Mouse (Mus musculus) embryonic facial prominence, embryonic 10.5 days (tissue): ENCODE data around the gene Grn. TPM values are rescaled to one million over a fixed set of nuclear protein-coding genes. Genes with fewer than 3 reads are reported as not detected.

Source experiments
- DNase-seq: peaks from one replicate; pipeline ENCODE4 v3.0.0-alpha.2; 2017; ENCODE audit warnings: low spot score
- H3K27ac ChIP-seq: fragments of 300-500 bp; sonication (generic); replicated peaks from 2 replicates; pipeline ENCODE4 v1.5.1; 2016; ENCODE audit warnings: mild to moderate bottlenecking
- H3K27me3 ChIP-seq: fragments of 300-500 bp; sonication (generic); replicated peaks from 2 replicates; pipeline ENCODE4 v1.6.1; 2016; ENCODE audit warnings: low read depth, mild to moderate bottlenecking; ENCODE audit not compliant: poor library complexity, severe bottlenecking
- H3K36me3 ChIP-seq: fragments of 300-500 bp; sonication (generic); replicated peaks from 2 replicates; pipeline ENCODE4 v1.6.1; 2016; ENCODE audit warnings: mild to moderate bottlenecking, moderate library complexity
- H3K4me1 ChIP-seq: fragments of 300-500 bp; sonication (generic); 2 replicates; pipeline ENCODE4 v1.6.1; 2016
- H3K4me3 ChIP-seq: fragments of 300-500 bp; sonication (generic); 2 replicates; pipeline ENCODE4 v1.5.1; 2016; ENCODE audit warnings: mild to moderate bottlenecking, moderate library complexity
- H3K9me3 ChIP-seq: fragments of 300-500 bp; sonication (generic); 2 replicates; pipeline ENCODE4 v1.6.1; 2016; ENCODE audit warnings: mild to moderate bottlenecking
- WGBS: fragments of 180-500 bp; shearing (Covaris S2); methylation state at CpG from one replicate; pipeline ENCODE4 v1.1.7; 2016; 5-methylcytosine and 5-hydroxymethylcytosine counted together
- polyA plus RNA-seq: library from polyadenylated mRNA; unstranded; fragments of >200 nt; fragmentation: Nextera tagmentation; extraction: Ambion mirVana; gene quantifications from 2 replicates; pipeline ENCODE4 v1.2.1, GENCODE M21; 2016

Gene Grn
- polyA plus RNA-seq, 1 experiment from 2014 or later = 87.3 TPM

DNA sequence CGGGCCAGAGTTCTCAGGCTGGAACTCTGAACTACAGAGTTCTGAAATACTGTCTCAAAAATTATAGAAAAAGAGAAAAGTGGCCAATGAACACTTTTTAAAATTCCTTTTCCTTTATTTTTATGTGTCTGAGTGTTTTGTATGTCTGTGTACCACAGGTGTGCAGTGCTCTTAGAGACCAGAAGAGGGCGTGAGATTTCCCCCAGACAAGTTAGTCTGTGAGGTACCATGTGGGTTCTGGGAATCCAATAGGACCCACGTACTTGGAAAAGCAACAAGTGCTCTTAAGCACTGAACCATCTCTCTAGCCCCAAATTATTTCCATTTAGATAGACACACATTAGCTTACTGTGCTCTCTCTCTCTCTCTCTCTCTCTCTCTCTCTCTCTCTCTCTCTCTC lies 11.3 kb downstream of the Grn start:
- DNase-seq = no peak
- Histone ChIP-seq H3K27ac (no peak overlapping the region), H3K27me3 (peaks cover 45% of the 10 kb centered on the region), H3K9me3 (no peaks in the 10 kb centered on the region), H3K4me3 (no peak overlapping the region), H3K4me1 (peaks cover 57% of the 10 kb centered on the region), H3K36me3 (peaks cover 77% of the 10 kb centered on the region)
- WGBS = 82% methylated on average over 3 of the region's 3 CpGs

DNA sequence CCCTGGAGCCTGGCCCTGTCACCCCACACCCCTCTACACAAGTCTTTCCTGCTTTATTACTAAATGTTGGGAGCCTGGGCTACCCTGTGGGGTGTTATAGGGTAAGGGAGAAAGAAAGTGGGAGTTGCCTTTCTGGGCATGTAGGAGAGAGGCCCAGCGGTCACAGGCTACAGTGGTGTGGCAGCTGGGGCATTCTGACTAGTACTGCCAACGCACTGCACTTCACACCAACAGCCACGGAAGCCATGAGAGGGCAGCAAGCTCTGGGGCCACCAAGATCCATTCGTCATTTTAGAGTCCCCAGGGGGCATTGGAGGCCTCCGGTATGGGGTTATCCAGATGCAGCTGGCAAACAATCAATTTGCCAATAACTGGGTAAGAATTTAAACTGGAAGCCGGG lies 12.0 kb downstream of the Grn start:
- peaks cover 70% of the 10 kb centered on the region for H3K36me3 ChIP-seq
- peaks cover 59% of the 10 kb centered on the region for H3K4me1 ChIP-seq
- H3K27me3 ChIP-seq = peaks cover 45% of the 10 kb centered on the region
- no peak overlapping the region for H3K27ac ChIP-seq
- H3K9me3 ChIP-seq = no peaks in the 10 kb centered on the region
- no peak overlapping the region for H3K4me3 ChIP-seq
- WGBS = 92% methylated on average over 6 of the region's 6 CpGs
- no peak for DNase-seq

DNA sequence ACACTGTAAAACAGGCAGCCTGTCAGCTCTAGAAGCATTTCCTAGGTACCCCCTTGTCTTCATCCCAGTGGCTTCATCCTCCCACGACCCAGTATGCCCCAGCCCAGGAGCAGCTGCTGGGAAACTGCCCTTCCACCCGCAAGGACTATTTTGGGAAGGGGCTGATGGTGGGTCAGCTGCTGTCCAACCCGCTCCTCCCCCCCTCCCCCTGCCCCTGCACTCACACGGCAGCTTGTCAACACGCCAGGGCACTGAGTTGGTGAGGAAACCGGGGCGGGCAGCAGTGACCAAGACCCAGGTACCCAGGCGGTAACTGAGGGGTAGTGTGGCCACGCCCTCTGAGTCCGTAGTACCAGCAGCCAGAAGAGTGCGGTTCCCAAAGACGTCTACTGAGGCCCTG lies 13.6 kb downstream of the Grn start:
- peaks cover 58% of the 10 kb centered on the region for H3K4me1 ChIP-seq
- WGBS = 68% methylated on average over 12 of the region's 12 CpGs
- DNase-seq = no peak
- H3K27me3 ChIP-seq = peaks cover 45% of the 10 kb centered on the region
- peaks cover 54% of the 10 kb centered on the region for H3K36me3 ChIP-seq
- H3K27ac ChIP-seq = no peak overlapping the region
- no peak overlapping the region for H3K4me3 ChIP-seq
- no peaks in the 10 kb centered on the region for H3K9me3 ChIP-seq

DNA sequence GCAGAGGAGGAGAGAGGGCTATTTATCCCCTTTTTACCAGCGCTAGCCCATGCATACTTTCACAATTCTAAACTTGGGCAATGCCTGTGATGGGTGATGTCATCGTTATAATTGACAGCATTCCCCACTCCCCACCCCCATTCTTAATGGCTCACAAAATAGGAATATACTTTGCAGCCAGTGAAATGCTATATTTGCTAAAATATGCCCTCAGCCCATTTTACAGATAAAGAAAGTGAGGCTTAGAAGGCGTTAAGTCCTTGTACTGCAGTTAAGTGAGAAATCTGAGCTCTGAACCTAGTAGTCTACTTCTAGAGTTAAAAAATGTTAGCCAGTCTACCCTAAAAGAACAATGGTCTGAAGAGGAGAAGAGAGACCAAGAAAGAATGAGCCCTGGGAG lies 14.2 kb downstream of the Grn start:
- peaks cover 48% of the 10 kb centered on the region for H3K36me3 ChIP-seq
- no peak for DNase-seq
- no peaks in the 10 kb centered on the region for H3K9me3 ChIP-seq
- H3K4me1 ChIP-seq = peaks cover 53% of the 10 kb centered on the region
- no peak overlapping the region for H3K27ac ChIP-seq
- H3K4me3 ChIP-seq = no peak overlapping the region
- WGBS = 76% methylated on average over 3 of the region's 3 CpGs
- H3K27me3 ChIP-seq = peaks cover 45% of the 10 kb centered on the region

DNA sequence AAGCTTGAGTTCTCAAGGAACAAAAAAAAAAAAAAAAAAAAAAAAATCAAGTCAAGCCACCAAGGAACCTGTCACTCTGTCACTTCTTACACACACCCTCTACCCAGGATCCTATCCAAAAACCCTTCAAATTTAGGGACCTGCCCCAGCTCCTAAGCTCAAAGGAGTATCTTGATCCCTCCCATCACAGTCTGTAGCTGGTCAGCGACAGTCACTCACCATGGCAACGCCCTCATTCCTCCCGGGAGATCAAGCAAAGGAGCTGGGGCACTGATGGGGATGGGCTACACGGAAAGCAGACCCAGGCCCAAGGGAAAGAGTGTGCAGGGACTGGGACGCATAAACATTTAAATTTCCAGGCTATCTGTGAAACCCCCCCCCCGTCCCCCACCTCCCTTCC lies 14.7 kb downstream of the Grn start:
- DNase-seq = peak; percentile 46
- WGBS = 8% methylated on average over 6 of the region's 6 CpGs
- H3K9me3 ChIP-seq = no peaks in the 10 kb centered on the region
- peaks cover 45% of the 10 kb centered on the region for H3K27me3 ChIP-seq
- H3K27ac ChIP-seq = no peak overlapping the region; the same call in 1 of the 2 replicates
- H3K36me3 ChIP-seq = peaks cover 43% of the 10 kb centered on the region
- peaks cover 52% of the 10 kb centered on the region for H3K4me1 ChIP-seq
- peak overlapping the region; percentile 89 for H3K4me3 ChIP-seq

DNA sequence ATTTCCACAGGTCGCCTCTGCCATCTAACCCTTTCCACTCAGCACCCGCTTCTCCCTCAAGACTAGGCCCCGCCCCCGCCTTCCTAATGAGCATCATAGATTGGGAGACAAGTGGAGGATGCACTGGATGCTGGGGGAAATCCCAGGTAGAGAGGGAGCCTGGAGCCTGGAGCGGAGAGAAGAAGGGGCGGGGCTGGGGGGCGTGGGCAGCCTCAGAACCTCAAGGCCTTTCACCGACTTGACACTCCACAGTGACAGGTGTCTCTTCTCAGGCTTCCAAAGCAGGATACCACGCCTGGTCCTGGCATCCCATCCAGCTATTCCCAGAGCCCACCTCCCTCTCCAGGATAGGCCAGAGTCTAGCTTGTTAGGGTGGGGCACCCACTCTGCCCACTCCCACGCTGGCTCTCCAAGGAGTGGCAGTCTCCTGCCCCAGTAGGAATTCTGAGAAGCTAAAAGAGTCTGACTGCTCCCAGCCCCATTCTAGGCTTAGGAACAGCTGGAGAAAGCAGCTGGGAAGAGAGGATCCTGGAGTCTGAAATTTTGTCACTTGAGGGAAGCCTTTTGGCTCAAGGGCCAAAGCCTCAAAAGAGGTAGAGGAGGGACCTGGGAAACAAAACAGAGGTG lies 15.3 kb downstream of the Grn start:
- peaks cover 37% of the 10 kb centered on the region for H3K36me3 ChIP-seq
- H3K27me3 ChIP-seq = peaks cover 45% of the 10 kb centered on the region
- peak overlapping the region; percentile 96; the same call in 1 of the 2 replicates for H3K27ac ChIP-seq
- peak overlapping the region; percentile 89 for H3K4me3 ChIP-seq
- 11% methylated on average over 10 of the region's 10 CpGs for WGBS
- peaks cover 53% of the 10 kb centered on the region for H3K4me1 ChIP-seq
- DNase-seq = no peak
- no peaks in the 10 kb centered on the region for H3K9me3 ChIP-seq

DNA sequence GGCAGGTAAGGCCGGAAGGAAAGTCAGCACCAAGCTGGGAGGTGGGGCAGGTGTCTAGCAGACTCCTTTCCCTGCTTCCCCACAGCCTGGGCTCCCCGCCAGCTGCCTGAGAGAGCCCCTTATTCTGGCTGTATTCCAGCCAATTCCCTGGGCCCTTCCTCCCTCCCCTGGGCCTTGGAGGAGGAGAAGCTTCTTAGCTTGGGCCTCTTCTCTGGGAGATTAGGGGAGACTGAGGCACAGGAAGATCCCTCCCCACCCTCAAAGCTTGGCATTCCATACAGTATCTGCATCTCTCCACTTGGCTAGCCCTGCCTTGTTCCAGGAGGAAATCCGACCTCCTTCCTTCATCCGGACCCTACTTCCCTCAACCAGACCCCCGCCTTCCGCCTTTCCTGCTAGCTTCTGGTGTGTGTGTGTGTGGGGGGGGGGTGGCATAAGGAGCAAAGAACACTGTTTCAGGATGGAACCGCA lies 15.8 kb downstream of the Grn start:
- H3K36me3 ChIP-seq = peaks cover 32% of the 10 kb centered on the region
- peaks cover 53% of the 10 kb centered on the region for H3K4me1 ChIP-seq
- DNase-seq = no peak
- 19% methylated on average over 7 of the region's 7 CpGs for WGBS
- H3K9me3 ChIP-seq = no peaks in the 10 kb centered on the region
- peaks cover 47% of the 10 kb centered on the region for H3K27me3 ChIP-seq
- peak overlapping the region; percentile 89 for H3K4me3 ChIP-seq
- H3K27ac ChIP-seq = peak overlapping the region; percentile 96

DNA sequence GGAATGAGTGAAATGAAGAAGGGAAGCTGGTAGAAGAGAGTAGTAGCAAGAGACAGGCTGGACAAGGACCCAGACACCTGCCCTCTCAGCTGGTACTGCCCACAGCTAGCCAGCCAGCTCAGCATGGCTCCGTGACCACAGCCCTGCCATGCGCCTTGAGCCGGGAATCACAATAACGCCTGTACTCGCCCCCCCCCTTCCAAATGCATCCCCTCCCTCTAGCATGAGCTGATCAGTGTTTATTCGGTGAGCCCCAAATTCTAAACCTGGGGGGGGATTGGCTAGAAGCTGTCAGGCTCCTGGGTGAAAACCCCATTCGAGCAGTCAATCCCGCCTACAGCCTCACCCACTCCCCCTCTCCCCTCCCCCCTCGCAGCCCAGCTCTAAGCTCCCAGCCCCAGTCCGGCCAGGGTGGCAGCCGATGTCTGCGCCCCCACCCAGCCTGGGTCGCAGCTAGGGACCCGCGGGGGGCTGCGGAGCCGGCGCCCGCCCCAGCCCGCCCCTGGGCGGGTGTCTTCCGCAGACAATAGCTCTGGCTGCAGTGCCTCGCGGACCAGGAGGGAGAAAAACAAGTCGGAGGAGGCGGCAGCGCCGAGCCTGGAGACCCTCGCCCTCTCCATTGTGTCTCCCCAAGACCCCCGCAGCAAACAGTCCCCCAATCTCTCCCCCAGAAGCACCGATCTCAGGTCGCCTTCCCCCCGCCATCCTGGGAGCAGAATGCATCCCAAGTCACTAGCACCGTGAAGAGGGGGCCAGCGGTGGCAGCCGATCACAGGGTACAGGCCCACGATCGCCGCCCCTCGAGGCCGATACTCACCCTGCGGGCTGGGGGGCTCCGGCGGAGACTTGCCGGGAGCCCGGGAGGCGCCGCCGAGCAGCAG lies 16.7 kb downstream of the Grn start:
- WGBS = under 1% methylated on average over 49 of the region's 49 CpGs
- peaks cover 53% of the 10 kb centered on the region for H3K4me1 ChIP-seq
- H3K9me3 ChIP-seq = no peaks in the 10 kb centered on the region

DNA sequence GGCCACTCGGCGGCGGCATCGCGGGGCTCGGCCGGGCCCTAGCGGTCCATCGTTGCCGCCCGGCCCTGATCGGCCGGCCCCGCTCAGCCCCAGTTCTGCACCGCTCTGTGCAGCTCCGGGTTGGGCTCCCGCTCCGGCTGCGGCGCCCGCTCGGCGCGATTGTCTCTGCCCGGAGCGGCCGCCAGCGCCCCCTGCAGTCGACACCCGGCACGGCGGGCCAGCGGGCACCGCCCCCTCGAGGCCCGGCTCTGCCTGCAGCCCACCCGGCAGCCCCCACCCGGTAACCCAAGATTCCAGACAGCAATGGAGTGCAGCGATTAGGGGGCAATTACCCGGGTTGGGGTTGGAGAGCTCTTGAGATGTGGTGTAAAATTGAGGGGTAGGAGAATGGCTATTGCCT lies 17.4 kb downstream of the Grn start, which contains the start of gene Fam171a2:
Gene Fam171a2, minus strand, starts transcription at position 186 of the 400 bp plus-strand sequence.
- H3K9me3 ChIP-seq = no peaks in the 10 kb centered on the region
- peaks cover 59% of the 10 kb centered on the region for H3K27me3 ChIP-seq
- WGBS = under 1% methylated on average over 40 of the region's 40 CpGs
- H3K4me3 ChIP-seq = peak within 1 kb of the TSS; percentile 89
- H3K36me3 ChIP-seq = peaks cover 16% of the 10 kb centered on the region
- peak within 1 kb of the TSS; percentile 96 for H3K27ac ChIP-seq
- peaks cover 53% of the 10 kb centered on the region for H3K4me1 ChIP-seq
- DNase-seq = peak; percentile 94

More for the DNA sequence above, 16.7 kb downstream of the Grn start:
- Histone ChIP-seq H3K4me3 (peak overlapping the region; percentile 89), H3K27ac (peak overlapping the region; percentile 96), H3K36me3 (peaks cover 23% of the 10 kb centered on the region), H3K27me3 (peaks cover 52% of the 10 kb centered on the region)
- DNase-seq = peak; percentile 78

DNA sequence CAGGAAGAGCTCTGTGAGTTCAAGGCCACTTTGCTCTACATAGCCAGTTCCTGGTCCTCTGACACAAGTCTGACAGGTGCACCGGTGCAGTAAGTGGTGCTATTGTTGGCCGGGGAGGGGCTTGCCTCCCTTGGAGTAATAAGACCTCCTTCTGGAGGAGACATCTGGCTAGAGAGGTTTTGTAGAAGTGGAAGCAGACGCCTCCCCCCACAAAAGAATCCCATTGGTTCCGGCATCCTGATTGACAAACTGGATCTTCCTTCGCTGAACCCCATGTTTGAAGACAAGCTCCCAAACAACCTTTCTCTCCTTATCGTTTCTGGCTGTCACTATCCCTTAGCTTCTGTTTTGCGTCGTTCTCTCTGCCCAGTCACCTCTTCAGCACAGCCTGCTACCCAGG lies 18.2 kb downstream of the Grn start:
- 13% methylated on average over 8 of the region's 8 CpGs for WGBS
- H3K4me3 ChIP-seq = peak overlapping the region; percentile 89; the same call in 1 of the 2 replicates
- H3K36me3 ChIP-seq = peaks cover 9% of the 10 kb centered on the region
- H3K4me1 ChIP-seq = peaks cover 58% of the 10 kb centered on the region
- H3K27ac ChIP-seq = no peak overlapping the region
- DNase-seq = no peak
- peaks cover 68% of the 10 kb centered on the region for H3K27me3 ChIP-seq
- H3K9me3 ChIP-seq = no peaks in the 10 kb centered on the region

DNA sequence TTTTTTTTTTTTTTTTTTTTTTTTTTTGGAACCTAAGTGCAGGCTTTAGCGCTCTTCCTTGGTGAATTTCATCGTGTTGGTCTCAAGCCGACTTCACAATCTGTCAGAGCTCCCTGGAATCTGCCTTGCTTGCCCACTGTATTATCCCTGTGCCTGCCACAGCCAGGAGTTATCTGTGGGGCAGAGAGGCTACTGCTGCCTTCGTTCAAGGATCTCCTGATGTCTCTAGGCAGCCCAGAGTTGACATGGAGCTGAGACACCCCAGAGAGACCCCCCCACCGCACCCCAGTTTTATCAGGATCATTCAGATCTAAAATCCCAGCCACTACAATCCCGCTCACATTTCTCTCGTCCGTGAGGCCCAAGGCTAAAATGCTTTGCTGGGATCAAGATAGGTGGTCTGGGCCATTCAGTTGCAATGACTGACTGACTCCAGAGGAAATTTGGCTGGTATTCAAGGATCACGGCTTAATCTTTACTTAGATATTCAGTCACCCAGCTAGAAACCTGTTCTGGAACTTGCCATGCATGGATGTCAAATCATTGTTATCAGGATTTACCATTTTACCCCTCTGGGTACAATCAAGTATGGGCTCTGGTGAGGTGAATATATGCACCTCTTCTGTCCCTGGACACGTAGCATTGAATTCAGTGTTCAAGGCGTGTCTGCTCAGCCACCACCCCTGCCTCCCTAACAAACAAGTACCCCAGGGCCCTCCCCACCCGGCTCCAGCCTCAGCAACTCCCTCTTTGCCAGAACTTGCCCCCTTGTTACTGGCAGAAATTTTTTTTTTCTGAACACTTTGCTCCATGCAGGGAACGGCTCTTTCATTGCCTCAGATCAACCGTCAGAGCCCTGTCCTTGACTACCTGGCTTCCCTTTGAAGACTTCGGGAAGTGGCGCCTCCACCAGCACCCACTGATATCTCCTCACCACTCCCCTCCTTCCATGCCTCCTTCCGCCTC lies 19.2 kb downstream of the Grn start:
- H3K4me1 ChIP-seq = peaks cover 53% of the 10 kb centered on the region
- H3K9me3 ChIP-seq = no peaks in the 10 kb centered on the region
- H3K4me3 ChIP-seq = no peak overlapping the region
- WGBS = 46% methylated on average over 17 of the region's 17 CpGs
- H3K36me3 ChIP-seq = no peaks in the 10 kb centered on the region
- H3K27ac ChIP-seq = no peak overlapping the region
- H3K27me3 ChIP-seq = peaks cover 78% of the 10 kb centered on the region
- DNase-seq = no peak

DNA sequence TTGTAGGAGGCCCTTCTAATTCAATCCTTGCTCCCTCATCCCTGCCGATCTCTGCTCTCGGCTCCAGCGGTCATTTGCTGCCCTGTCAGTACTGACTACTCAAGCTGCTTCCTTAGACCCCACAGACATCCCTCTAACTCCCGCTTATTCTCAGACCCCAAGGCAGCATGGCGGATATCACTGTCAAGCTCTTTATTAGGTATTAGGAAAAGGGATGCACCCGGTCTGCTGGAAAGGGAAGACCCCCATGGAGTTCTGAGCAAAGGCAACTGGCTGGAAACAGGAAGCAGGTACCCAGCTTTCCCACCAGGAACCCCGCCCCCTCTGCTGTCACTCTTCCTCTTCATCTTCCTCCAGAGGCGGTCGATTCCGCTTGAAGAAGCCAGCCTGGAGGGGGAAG lies 23.0 kb downstream of the Grn start:
- WGBS = 20% methylated on average over 10 of the region's 10 CpGs
- Histone ChIP-seq H3K4me1 (peaks cover 45% of the 10 kb centered on the region), H3K27me3 (peaks cover 94% of the 10 kb centered on the region), H3K36me3 (no peaks in the 10 kb centered on the region; the same call in 1 of the 2 replicates), H3K27ac (no peak overlapping the region), H3K9me3 (no peaks in the 10 kb centered on the region), H3K4me3 (peak overlapping the region; percentile 8; the same call in 1 of the 2 replicates)
- DNase-seq = no peak
